Mouse (Mus musculus) frontal cortex, postnatal 36 days (tissue): Measurements from ENCODE around the gene Cnfn.
"Not testable (repeated sequence)": the region's sequence is repeated elsewhere in the genome, so short reads cannot be mapped to it uniquely, and the experiment has no call there.

ENCODE experiments used
- DNase-seq, 2 experiments: peaks; one replicate each; pipeline ENCODE4 v3.0.0; 2022; ENCODE audit warnings: low spot score in 2 of 2

Gene Cnfn

DNA sequence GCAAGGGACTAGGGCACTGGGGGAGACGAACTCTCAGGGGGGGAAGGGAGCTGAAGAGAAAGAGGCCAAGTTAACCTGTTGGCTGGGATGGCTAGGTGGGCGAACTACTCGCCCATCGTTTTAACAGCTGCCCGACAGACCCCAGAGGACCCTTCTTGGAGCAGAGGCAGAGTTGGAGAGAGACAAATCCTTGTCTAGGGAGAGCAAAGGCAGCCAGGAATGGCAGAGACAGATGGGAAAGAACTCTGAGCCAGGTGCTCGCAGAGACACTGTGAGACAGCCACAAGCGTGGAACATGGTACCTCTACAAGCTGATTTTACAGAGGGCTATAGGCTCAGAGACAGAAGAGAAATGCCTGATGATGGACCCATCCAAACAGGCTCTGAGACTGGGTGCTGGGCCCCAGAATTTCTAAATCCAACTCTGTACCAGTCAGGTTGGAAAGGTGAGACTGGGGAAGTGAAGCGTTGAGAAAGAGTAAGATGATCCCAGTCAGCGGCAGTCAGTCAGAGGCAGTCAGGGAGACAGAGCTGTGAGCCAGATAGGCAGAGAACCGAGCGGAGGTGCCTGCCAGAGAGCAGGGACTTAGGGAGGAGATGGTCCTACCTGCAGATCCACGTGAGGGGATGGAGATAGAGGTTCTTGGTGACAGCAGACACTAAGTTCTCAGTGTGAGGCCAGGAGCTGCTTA lies at the start of gene Cnfn:
Cnfn (minus strand) TSS at position 667 of the 692 bp plus-strand sequence.
- no peak for DNase-seq

DNA sequence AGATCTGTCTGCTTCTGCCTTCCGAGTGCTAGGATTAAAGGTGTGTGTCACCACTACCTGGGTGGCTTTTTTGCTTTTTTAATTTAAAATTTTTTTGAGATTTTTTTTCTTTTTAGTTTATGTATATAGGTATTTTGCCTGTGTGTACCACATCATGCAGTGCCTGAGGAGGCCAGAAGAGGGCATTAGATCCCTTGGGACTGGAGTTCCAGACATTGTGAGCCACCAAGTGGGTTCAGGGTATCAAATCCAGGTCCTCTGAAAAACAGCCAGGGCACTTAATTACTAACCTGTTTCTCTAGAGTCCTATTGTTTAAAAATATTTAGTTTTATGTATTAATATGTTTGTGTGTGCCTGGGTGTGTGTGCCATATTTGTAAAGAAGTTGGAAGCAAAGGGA lies 48.1 kb upstream of the Cnfn start:
- DNase-seq, result no peak

DNA sequence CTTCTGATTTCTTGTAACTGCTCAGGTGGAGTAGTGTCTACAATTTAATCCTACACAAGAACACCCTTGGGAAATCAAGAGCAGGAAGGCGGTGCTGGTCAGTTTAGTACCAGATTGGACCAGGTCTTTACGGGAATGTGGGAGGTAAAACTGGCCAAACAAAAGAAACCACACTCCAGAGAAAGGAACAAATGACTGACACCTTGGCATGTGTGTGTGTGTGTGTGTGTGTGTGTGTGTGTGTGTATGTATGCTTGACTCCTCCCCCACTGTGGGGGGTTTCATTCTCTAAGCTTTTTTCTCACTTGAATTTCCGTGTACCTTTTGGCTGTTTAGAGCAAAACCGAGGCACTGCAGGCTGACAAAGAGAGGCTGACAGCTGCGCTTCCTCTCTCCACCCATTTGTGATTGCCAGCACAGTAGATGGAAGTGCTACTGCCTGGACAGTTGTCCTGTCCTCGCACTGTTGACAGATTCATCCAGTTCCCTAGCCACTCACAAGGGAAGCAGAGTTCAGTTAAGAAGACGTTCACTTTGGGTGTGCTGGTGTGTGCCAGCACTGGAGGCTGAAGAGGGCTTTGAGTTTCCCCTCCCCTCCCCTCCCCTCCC lies 43.4 kb upstream of the Cnfn start, which contains the start of gene Cxcl17:
Cxcl17 (minus strand) TSS at position 54 of the 609 bp plus-strand sequence.
- DNase-seq, result no peak

DNA sequence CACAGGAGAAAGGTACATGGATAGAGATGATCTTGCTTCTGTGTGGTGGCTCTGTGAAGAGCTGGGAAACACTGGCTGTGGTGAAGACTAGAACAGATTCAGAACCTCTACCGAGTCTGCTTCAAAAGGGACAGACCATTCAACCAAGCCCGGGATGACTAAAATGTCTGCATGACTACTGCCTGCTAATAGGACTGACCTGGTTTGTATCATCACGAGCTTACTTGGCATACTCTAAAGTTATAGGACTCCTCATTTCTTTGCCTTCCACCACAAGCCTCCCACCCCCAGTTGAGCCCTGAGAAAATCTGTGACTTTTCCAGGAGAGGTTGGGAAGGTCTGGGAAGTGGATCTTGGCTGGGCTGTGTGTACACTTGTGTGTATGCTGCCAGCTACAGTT lies 42.3 kb upstream of the Cnfn start:
- DNase-seq, result no peak

DNA sequence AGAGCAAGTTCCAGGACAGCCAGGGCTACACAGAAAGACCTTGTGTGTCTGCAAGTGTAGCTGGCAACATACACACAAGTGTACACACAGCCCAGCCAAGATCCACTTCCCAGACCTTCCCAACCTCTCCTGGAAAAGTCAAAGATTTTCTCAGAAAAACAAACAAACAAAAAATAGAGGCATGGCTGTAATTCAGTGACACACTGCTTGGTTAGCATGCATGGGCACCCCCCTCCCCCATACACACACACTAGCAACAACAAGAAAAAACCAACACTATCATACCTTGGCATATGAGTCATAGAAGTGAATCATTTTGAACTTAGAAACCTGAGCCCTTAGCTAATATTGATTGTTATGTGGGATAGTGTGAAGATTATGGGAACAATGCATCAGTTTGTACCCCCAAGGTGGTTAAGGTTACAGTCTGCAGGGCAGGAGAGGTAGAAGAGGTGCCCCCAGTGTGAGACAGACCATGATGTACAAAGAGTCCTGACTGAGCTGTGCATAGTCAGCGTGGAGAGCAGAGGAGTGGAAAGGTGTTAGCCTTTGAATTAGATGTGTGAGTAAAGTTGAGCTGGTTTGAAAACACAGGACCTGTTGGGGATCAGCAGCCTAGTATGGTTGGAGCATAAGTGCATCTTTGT lies 41.6 kb upstream of the Cnfn start:
- DNase-seq, result no peak

DNA sequence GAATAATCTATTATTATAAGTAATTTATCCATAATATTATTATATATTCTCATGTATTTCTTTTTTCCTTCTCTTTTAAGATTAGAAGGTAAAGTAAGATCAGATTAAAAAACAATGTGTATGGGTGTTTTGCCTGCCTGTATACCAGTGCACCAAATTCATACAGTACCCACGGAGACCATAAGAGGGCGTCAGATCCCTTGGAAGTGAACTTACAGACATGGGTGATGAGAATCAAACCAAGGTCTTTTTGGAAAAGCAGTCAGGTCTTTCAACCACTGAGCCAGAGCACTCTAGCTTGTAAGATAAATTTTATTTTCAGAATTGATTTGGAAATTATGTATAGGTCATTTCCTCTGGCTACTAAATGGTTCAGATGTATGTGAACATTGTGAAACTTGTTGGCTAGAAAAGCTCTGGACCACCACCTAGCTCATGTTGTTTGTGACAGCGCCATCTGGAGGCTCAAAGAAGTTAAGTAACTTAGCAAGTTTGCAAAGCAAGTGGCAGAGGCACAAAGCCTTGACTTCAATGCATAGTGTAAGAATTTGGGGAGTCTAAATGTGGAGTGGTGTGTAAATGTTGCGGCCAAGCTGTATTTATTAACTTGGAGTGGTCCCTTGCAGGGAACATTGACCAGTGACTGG lies 39.7 kb upstream of the Cnfn start:
- DNase-seq, result no peak

DNA sequence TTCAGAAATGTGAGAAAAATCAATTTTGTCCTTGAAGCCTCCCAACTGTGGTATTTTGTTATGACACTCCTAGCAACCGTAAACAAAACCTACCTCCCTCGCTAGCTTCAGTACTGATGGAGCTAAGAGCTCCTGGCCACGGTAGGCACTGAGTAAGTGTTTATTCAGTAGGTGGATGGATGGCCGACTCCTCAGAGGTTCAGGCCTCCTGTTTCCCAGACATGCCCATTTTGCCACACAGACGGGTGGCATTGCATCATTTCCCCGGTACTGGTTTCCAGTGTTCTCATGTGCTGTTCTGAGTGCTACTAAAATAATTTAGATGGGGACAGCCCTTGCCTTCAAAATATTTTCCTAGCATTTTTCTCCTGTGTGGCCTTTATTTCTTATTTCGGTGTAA lies 36.9 kb upstream of the Cnfn start:
- no peak for DNase-seq

DNA sequence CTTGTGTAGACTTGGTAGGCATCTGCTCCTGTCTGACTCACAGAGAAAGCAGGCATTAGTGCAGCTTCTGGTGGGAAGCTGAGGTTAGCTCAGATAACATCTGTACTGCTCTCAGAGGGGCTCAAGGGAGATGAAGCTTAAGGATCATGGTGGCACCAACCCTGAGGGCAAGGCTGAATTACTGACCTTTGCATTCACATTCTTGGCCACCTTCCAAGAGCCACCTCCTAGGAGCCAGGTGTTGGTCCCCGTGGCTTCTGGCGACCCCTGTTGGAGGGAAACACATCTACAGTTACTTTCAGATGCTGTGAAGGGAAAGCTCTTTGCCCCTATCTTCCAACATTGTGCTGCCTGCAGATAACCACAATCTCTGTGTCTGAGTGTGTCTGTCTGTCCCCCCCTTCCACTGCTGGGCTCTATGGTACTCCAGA lies 33.2 kb upstream of the Cnfn start:
- DNase-seq, result no peak

DNA sequence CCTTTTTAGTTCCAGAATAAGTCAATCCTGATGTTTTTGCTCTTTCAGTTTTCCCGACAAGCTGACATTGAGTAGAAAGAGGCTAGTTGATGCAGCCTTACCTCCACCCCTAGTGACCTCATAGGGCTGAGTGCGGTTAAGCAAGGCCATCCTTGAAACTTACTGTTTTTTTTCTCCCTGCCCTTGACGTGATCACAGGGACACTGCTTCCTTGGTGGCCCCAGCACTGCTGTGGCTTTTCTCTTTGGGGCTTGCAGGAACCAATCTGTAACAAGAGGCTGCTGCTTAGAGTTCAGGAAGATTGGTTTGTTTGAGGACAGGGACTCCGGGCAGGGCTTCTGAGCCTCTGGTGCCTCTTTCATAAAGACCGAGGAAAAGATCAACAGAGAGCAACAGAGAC lies 32.5 kb upstream of the Cnfn start:
- no peak for DNase-seq

DNA sequence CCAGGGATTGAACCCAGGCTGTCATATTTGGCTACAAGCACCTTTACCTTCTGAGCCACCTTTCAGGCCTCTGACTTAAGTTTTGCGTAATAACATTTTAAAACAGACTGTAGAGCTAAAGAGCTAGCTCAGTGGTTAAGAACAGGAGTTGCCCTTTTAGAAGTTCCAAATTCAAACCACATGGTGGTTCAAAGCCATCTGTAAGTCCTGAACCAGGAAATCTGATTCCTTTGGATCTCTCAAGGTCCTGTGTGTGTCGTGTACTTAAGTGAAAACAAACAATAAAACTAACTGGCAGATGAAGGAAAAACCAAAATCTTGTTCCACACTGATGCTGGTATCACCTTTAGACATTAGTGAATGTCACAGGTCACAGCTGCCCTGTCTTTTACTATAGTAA lies 32.0 kb upstream of the Cnfn start:
- no peak for DNase-seq

DNA sequence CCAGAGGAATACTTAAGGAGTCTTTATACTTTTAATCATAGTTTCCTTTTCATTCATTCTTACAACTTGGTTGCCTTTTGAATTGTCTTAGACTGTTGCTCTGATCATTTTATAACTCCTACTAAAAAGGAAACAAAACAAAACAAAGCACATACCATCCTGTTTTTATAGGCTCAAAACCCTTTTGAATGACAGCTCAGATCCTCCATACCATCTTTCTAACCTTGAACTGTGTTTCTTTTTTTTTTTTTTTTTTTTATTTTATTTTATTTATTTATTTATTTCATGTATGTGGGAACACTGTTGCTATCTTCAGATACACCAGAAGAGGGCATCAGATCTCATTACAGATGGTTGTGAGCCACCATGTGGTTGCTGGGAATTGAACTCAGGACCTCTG lies 29.5 kb upstream of the Cnfn start:
- not testable (repeated sequence) for DNase-seq

DNA sequence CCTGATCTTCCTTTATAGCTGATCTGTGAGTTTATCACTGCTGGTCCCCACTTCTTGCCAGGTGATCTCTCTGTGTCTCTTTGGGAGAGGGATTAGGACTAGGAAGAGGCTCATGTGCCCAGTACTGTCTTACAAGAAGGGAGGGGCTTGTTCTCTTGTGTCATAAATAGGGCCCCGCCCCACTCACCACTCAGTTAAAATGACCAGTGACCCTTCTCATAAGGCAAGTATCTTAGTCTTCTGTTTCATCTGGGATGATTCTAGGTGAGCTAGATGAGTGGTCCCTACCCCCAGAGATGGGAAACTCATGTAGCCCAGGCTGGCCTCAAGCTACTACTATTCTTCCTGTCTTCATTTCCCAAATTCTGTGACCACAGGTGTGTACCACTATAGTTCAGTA lies 29.1 kb upstream of the Cnfn start, which contains the start of gene Lipe:
Lipe (minus strand) TSS at position 101 of the 400 bp plus-strand sequence.
- DNase-seq, result no peak

DNA sequence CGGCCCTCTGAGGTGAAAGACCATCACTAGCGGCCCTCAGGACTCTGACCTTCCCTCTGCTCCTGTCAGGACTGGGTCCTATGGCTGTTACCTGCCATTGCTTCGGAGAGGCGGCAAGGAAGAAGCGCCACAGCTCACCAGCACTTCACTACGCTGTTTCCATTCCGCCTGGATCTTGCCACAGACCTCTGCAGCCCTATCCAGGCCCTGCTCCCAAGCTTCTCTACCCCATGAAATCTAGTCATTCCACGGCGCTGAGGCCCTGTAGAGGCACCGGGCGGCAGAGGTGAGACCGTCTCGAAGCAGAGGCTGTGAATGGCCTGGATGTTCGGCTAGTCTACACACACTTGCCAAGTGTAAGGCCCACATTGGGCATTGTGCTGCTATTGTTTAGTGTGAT lies 27.1 kb upstream of the Cnfn start:
- no peak for DNase-seq

DNA sequence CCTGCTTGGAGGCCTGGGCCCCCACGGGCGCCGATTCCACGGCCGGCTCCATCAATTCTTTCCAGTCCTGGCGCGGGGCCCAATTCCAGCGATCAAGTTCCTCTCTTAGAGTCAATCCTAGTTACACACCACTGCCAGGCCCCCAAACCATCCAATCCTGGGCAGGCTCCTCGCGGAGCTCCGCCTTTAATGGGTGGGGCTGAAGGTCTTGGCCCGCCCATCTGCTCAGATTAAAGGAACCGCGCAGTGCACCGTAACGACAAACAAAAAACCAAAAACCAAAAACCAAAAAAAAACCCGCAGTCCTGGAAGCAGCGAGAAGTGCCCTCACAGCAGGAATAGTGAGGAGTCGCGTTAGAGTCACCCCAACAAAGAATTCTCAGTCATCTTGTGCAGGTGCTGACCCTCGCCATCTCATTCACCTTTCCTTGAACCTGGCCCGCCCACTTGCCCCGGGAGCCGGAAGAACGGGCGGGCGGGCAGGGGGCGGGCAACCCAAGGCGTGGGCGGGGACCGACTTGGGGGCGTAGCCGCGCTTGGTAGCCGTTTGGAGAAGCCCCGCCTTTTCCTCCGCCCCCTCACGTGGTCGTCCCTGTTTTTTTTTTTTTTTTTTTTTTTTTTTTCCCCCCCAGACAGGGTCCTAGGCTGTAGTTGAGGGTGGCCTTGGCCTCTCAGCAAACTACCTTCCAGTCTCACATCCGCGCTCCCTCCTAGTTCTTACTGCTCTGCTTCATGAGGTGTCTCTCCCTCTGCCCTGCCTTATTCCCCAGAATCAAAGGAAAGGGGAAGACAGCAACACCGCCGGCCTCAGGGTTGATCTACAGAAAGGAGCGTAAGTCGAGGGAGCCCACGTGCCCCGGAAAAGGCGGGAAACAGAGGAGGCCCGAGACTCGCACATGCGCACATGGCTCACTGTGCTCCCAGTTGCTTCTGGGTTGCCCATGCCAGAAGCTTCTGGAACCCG lies 26.3 kb upstream of the Cnfn start:
- peak; percentile 93 to 96 for DNase-seq

DNA sequence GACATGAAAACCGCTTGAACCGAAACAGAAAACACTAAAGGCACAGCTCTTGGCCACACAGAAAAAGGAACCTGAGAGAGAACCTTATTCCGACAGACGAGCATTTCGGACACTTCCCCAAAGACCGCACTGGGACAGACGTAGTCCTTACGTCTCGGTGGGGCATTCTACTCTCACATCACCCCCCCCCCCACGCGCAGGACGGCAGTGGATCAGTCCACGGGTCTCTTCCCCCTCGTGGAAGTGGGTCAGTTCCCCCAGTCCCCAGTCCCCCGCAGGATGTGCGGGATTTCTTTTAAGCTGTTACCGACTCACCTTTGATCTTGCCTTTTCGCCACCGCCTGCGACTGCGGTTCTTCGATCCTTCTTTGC lies 25.6 kb upstream of the Cnfn start:
- no peak for DNase-seq

DNA sequence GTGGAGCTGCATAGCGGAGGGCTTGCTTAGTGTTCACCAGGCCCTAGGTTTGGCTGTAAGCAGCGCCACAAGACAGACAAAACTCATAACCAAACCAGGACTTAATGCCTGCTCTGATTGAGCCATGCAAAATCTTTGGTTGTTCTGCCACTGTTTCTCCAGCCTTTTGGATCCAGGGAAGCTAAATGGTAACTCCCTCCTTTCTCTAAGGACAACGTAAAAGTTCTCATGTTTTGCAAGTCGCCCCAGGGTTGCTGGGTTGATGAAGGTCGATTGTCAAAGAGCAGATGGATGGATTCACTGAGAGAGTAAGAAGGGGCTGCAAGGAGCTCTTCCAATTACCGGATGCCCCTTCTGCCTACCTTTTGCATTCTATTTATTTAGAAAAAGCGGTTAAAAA lies 25.2 kb upstream of the Cnfn start:
- no peak for DNase-seq

DNA sequence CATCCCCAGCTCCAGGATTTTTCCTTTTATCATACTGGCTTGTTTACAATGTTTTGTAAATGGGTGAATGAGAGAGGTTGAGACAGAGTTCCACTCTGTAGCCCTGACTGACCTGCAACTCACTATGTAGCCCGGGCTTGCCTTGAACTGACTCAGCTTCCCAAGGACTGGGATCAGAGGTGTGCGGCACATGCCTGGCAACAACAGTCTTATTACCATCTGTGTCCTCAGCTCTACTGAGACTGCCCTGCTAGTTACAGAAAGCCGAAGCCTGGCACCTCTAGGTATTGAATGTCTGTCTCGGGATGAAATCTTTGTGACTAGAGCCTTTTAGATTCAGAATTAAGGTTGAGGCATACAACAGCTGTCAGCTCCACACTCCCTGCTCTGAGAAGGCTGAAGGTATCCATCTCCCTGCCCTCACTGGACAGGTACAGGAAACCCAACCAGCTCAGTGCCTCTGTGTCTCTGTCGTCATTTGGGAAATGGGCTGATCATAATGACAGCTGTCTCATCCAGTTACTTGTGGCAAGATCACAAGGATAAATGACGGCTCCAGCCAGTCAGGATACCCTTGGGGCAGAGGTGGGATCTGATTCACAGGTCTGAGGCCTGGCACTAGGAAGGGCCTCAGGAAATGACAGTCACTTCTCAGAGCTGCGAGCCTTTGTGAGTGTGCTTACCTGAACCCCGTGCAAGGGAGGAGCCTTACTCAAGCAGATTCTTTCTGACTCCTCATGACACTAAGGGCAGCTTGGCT lies 24.1 kb upstream of the Cnfn start:
- DNase-seq, result no peak

DNA sequence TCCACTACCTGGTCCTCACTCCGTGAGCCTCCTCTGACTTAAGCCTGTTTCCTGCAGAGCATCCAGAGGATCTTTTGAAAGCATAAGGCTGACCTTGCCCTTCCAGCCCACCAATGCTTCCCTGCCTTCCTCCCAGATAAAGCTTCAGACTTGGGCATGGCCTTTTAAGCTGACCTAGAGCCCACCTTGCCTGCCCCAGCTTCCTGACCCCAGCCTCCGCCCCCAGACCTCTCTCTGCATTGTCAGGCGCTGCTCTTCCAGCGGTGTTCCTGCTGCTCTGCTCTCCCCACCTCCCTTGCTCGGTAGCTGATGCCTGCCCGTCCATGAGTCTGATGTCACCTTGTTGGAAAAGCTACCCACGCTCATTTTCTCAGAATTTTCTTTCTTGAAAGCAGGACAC lies 23.3 kb upstream of the Cnfn start:
- no peak for DNase-seq

DNA sequence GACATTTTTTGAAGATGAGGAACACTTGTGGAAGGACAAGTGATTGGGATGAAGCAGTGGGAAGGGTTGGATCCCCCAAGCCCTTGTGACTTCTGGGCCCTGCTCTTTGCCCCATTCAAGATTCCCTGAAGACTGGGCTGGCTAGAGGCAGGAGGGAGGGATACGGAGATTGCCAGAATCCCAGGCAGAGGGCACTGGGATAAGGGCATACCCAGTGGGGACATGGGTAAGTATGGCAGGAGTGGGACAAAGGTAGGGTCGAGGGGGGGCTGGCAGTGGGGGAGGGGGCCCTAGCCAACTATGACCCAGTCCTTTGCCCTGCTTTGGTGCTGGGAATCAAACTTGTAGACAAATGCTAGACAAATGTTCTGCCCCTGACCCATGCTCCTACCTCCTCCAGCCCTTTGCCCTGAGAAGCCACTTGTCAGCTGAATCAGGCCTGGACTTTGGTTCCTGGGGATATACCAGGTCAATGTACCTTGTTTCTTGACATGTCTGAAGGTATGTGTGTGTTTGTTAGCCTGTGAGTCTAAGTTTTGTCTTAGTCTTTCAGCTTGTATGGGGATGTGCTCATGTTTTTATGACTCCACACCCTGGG lies 22.4 kb upstream of the Cnfn start:
- DNase-seq, result no peak

DNA sequence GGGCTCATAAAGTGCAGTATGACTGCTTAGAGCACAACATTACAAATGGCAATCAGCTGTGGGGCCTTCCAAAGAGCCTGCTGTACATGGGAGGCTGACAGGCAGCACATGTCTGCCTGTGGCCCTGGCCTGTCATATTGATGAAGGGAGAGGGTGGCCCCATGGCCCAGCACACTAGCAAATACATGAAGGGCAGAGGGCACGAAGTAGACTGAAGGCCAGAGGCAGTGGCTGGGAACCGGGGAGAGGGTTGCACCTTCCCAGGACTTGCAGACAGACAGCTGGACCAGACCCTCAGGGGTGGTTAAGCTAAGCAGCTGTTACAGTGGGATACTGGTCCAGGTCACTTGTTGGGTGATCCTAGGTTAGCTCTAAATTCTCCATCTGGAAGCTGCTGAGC lies 21.5 kb upstream of the Cnfn start:
- no peak for DNase-seq
